Mouse (Mus musculus) midbrain, postnatal 0 days (tissue): ENCODE measurements at regions not wholly inside any gene's neighbourhood (a gene's known extent, or its start where the extent isn't known, plus 50 kb on each side); places are given as distances from the start of the nearest gene placed in this dataset.
A peak's percentile ranks its signal among the peaks of the same experiment; 100 is the strongest.

Experiments used
- ATAC-seq: fragments of 200-750 bp; cut with Nextera tagmentation; 2 replicates; pipeline ENCODE4 v1.8.0; 2017; ENCODE audit warnings: moderate number of reproducible peaks, mild to moderate bottlenecking, moderate TSS enrichment, moderate library complexity; ENCODE audit not compliant: low FRiP score
- DNase-seq: peaks from one replicate; pipeline ENCODE4 v3.0.0-alpha.2; 2015; ENCODE audit warnings: low spot score
- H3K27ac ChIP-seq: fragments of 300-500 bp; sonication (generic); 2 replicates; pipeline ENCODE4 v1.5.1; 2014; ENCODE audit warnings: low read depth, mild to moderate bottlenecking, low read length, mixed read lengths
- H3K27me3 ChIP-seq: fragments of 300-500 bp; sonication (generic); 2 replicates; pipeline ENCODE4 v1.6.1; 2014; ENCODE audit warnings: low read length, control low read depth, mixed read lengths; ENCODE audit not compliant: insufficient read depth
- H3K36me3 ChIP-seq: fragments of 300-500 bp; sonication (generic); 2 replicates; pipeline ENCODE4 v1.6.1; 2014; ENCODE audit warnings: low read length, control low read depth, mixed read lengths; ENCODE audit not compliant: insufficient read depth
- H3K4me1 ChIP-seq: fragments of 300-500 bp; sonication (generic); 2 replicates; pipeline ENCODE4 v1.6.1; 2014; ENCODE audit warnings: mild to moderate bottlenecking, control low read depth, antibody characterized with exemption, low read length, mixed read lengths; ENCODE audit not compliant: insufficient read depth
- H3K4me2 ChIP-seq: fragments of 300-500 bp; sonication (generic); 2 replicates; pipeline ENCODE4 v1.6.1; 2014; ENCODE audit warnings: low read depth, mild to moderate bottlenecking, low read length, mixed read lengths; ENCODE audit not compliant: poor library complexity, severe bottlenecking
- H3K4me3 ChIP-seq: fragments of 300-500 bp; sonication (generic); 2 replicates; pipeline ENCODE4 v1.5.1; 2014; ENCODE audit warnings: low read depth, mild to moderate bottlenecking, low read length, moderate library complexity
- H3K9ac ChIP-seq: fragments of 300-500 bp; sonication (generic); replicated peaks from 2 replicates; pipeline ENCODE4 v1.6.1; 2014; ENCODE audit warnings: mild to moderate bottlenecking, low read length, moderate library complexity, mixed read lengths; ENCODE audit not compliant: poor library complexity, severe bottlenecking
- H3K9me3 ChIP-seq: fragments of 300-500 bp; sonication (generic); 2 replicates; pipeline ENCODE4 v1.6.1; 2016; ENCODE audit warnings: low read length, control low read depth
- CTCF ChIP-seq: IDR thresholded peaks from 2 replicates; pipeline ENCODE4 v1.5.1; 2016; ENCODE audit warnings: antibody characterized with exemption, mild to moderate bottlenecking
- WGBS: fragments of 180-500 bp; shearing (Covaris S2); extraction: QIAGEN DNeasy Blood & Tissue Kit; methylation state at CpG from one replicate; pipeline ENCODE4 v1.1.7; 2014; 5-methylcytosine and 5-hydroxymethylcytosine counted together

DNA sequence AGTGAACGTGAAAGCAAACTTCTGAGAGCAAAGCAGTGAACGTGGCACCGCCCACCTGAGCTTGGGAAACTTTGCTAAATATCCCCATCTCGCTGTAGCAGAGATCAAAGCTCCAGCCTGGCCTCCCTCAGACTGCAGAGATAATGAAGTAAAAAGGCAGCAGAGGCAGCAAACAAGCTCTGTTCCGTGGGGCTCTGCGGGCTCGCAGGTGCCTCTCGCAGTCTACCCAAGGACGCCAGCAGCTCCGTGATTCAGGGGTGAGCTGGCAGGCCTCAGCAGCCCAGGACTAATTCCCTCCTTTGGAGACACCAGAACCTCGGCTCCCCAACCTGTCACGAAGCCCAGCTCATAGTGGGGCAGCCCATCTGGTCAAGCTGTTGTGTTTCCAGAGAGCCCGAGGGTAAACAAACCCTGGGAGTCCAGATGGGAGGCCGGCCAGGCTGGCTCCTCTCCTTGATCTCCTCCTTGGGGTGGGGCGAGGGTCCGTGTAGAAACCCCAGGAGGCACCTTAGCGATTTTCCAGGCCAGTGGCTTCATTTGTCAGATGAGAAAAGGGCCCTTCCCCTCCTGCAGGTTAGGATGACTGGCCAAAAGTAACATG is 182.7 kb downstream of the Wdr11 start:
- H3K4me3 ChIP-seq, result no peak overlapping the region
- WGBS, result 5% methylated on average over 17 of the region's 17 CpGs
- no peak overlapping the region for H3K27ac ChIP-seq
- peak overlapping the region; percentile 16; the same call in 1 of the 2 replicates for H3K4me2 ChIP-seq
- no peaks in the 10 kb centered on the region for H3K9me3 ChIP-seq
- H3K27me3 ChIP-seq, result peaks cover 11% of the 10 kb centered on the region; the same call in 1 of the 2 replicates
- ATAC-seq (no peak), DNase-seq (peak; percentile 74)
- H3K4me1 ChIP-seq, result peaks cover 16% of the 10 kb centered on the region
- no peak for TF ChIP-seq CTCF
- no peaks in the 10 kb centered on the region for H3K36me3 ChIP-seq
- no peak overlapping the region for H3K9ac ChIP-seq

DNA sequence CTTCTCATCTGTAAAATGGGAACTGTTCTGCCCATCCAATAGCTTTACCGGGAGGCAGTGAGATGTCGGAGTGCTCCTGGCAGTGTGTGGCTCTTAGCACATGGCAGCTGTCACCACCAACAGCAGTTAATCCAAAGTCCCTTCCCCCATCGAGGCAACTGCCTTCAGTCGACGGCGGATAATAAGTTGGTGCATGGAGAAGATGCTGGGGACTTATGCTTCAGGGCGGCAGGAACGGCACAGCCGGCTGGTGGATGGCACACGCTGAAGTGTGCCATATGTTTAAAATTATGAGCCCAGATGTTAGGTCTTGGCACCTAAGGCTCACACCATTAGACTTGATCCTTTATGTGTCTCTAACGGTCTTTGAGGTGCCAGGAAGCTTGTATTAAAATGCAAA is 183.5 kb downstream of the Wdr11 start:
- ATAC-seq (no peak), DNase-seq (peak; percentile 67)
- TF ChIP-seq CTCF, result no peak
- Histone ChIP-seq H3K36me3 (no peaks in the 10 kb centered on the region), H3K4me2 (no peak overlapping the region), H3K27me3 (peaks cover 11% of the 10 kb centered on the region; the same call in 1 of the 2 replicates), H3K4me3 (no peak overlapping the region), H3K9me3 (no peaks in the 10 kb centered on the region), H3K9ac (no peak overlapping the region), H3K4me1 (peaks cover 19% of the 10 kb centered on the region), H3K27ac (no peak overlapping the region)
- 43% methylated on average over 11 of the region's 11 CpGs for WGBS

DNA sequence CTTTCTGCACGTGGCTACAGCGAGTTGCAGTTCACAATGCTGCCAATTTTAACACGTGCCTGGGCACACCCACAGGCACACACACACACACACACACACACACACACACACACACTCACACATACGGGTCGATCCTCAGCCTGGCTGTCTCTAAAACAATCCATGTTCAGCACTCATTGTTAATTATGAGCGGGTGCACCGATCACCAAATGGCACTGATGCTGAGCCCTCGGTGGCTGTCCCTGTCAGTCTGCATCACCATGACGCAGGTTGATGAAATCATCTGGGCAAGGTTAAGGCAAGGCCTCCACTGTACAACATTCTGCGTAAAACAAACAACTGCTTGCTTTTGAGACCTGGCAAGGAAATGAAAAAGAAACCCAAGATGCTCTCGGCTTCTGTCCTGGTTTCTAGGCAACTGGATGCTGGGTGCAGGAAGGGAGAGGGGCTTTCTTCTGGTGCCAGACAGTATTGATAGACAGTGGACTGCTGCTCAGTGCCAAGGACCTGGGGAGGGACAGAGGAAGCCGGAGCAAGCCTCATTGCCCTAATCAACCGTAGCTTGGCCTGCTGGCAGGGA is 187.3 kb downstream of the Wdr11 start:
- TF ChIP-seq CTCF, result no peak
- WGBS, result 12% methylated on average over 13 of the region's 13 CpGs
- ATAC-seq, result peak; percentile 90
- Histone ChIP-seq H3K27ac (peak overlapping the region; percentile 73), H3K9me3 (no peaks in the 10 kb centered on the region), H3K4me2 (no peak overlapping the region), H3K9ac (no peak overlapping the region), H3K27me3 (peaks cover 11% of the 10 kb centered on the region; the same call in 1 of the 2 replicates), H3K4me3 (no peak overlapping the region), H3K4me1 (peaks cover 19% of the 10 kb centered on the region), H3K36me3 (no peaks in the 10 kb centered on the region)
- DNase-seq, result peak; percentile 94

DNA sequence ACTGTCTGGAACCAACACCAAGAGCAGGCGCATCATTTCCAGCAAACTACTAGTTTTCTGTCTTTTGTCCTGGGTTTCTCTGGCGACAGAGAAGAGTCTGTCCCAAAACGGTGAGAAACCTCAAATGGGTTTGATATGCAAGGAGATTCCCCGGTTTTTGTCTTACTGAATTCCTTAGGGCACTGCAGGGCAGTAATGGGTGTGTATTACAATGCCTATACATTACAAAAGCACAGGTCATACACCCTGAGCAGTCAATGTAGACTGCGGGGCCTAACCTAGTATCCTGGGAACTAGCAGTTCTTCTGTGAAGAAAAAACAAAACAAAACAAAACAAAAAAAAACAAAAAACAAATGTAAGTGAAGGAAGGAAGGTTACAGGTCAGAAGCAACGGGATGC is 188.3 kb downstream of the Wdr11 start:
- no peak for ATAC-seq
- WGBS, result 78% methylated on average over 6 of the region's 6 CpGs

DNA sequence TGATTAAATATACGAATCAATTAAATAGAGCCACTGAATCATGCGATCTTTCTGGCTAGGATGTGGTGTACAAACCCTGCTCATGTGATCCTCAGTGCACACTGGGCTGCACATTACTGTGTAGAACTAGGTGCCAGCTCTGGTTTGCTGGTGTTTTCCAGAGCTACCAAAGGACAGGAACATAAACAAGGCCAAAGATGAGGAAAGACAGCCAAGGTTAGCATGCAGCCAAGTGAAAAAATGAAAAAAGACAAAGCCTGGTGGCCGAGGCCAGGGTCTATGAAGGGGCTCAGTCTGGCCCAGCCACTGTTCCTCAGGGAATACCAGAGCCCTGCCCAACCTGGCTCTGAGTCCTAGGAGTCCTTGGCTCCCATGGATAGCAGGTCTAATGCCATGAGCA is 190.1 kb downstream of the Wdr11 start:
- 71% methylated on average over 3 of the region's 3 CpGs for WGBS
- Histone ChIP-seq H3K4me1 (peaks cover 14% of the 10 kb centered on the region), H3K27me3 (peaks cover 12% of the 10 kb centered on the region; the same call in 1 of the 2 replicates), H3K27ac (no peak overlapping the region), H3K9me3 (no peaks in the 10 kb centered on the region), H3K4me3 (no peak overlapping the region), H3K4me2 (no peak overlapping the region), H3K9ac (no peak overlapping the region), H3K36me3 (no peaks in the 10 kb centered on the region)
- ATAC-seq (no peak), DNase-seq (no peak)
- no peak for TF ChIP-seq CTCF

More for the DNA sequence above, 188.3 kb downstream of the Wdr11 start:
- H3K9ac ChIP-seq, result no peak overlapping the region
- H3K27ac ChIP-seq, result no peak overlapping the region
- no peak overlapping the region for H3K4me3 ChIP-seq
- no peak for DNase-seq
- peaks cover 14% of the 10 kb centered on the region for H3K4me1 ChIP-seq
- H3K4me2 ChIP-seq, result no peak overlapping the region
- H3K9me3 ChIP-seq, result no peaks in the 10 kb centered on the region
- TF ChIP-seq CTCF, result no peak
- H3K36me3 ChIP-seq, result no peaks in the 10 kb centered on the region
- peaks cover 12% of the 10 kb centered on the region; the same call in 1 of the 2 replicates for H3K27me3 ChIP-seq

DNA sequence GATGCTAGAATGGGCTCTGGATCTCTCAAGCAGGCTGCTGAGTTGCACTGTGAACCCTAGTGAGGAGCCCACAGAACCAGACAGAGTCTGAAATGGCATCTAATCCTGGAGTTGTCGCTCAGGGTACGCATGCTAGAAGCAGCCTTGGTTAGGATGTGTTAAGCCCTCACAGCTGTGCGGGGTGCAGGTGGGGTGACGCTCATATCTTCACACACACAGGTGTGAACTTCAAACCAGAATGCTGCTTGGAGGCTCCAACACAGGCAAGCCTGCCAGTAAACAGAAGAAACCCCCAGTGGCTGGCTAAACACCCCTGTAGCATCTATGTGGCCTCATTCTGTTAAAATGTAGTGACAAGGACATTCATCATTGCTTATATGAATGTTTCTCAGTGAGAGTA is 193.3 kb downstream of the Wdr11 start:
- H3K27me3 ChIP-seq, result peaks cover 15% of the 10 kb centered on the region; the same call in 1 of the 2 replicates
- no peak overlapping the region for H3K4me3 ChIP-seq
- H3K27ac ChIP-seq, result no peak overlapping the region
- no peak for TF ChIP-seq CTCF
- H3K36me3 ChIP-seq, result no peaks in the 10 kb centered on the region
- ATAC-seq (no peak), DNase-seq (peak; percentile 27)
- no peak overlapping the region for H3K4me2 ChIP-seq
- no peaks in the 10 kb centered on the region for H3K4me1 ChIP-seq
- H3K9ac ChIP-seq, result no peak overlapping the region
- WGBS, result 90% methylated on average over 4 of the region's 4 CpGs
- H3K9me3 ChIP-seq, result no peaks in the 10 kb centered on the region
